Mouse (Mus musculus): ENCODE measurements around the gene Amelx. TPM values are rescaled to one million over a fixed set of nuclear protein-coding genes. Genes with fewer than 3 reads are reported as not detected.

Amelx gene
- polyA plus RNA-seq (2012; rRNA removed): not detected in 2 replicates

GRCm38 (mm10) chrX:169187100-169187499 is at the start of gene Amelx:
TSS of gene Amelx (minus strand) at chrX:169187200.

Other genes starting within 250 kb of the Amelx start
- gene Hccs, start 133.2 kb upstream of the Amelx start, polyA plus RNA-seq (2012; rRNA removed): 10.5 and 11.4 TPM in 2 replicates

All from ovary, adult 2 months (tissue).